Mouse (Mus musculus) erythroblast, embryonic 14.5 days (primary cell): ENCODE results near the gene Ms4a6d.

Experiments
- GATA1 ChIP-seq: IDR thresholded peaks from 2 replicates; pipeline ENCODE4 v1.6.1; 2012; ENCODE audit warnings: low read length, inconsistent platforms, mixed read lengths
- TAL1 ChIP-seq: IDR thresholded peaks from 3 replicates; pipeline ENCODE4 v1.6.1; 2012; ENCODE audit warnings: low read length, inconsistent platforms, mixed read lengths

DNA sequence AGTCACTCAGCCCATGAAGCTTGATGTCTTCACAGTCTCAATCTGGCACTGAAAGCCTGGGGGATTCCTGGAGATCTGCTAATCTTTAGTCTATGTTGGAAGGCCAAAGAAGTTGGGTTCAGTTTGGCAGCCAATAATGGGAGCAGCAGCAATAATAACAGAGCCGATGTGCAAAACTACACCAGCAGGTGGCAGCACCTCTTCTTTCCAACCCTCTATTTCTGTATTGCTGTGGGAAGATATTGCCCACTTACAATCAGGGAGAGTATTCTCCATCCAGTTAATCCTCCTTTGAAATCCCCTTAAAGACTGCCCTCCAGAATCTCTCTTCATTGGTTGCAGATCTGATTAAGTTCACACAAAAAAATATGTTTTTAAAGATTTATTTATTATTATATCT lies 3.5 kb upstream of the Ms4a6d start:
- no peak for TF ChIP-seq GATA1
- TF ChIP-seq TAL1: no peak
